Mouse (Mus musculus) bone marrow, adult 2 months (tissue): ENCODE data around the gene Fam71f1. TPM values are rescaled to one million over a fixed set of nuclear protein-coding genes. Genes with fewer than 3 reads are reported as not detected.

Experiments used
- H3K27ac ChIP-seq: fragments of 200-500 bp; 2 replicates; pipeline ENCODE4 v1.5.1; 2012; ENCODE audit warnings: low read depth, mild to moderate bottlenecking, control low read depth, inconsistent platforms, low read length; ENCODE audit not compliant: control insufficient read depth, poor library complexity, insufficient read depth
- H3K4me1 ChIP-seq: fragments of 200-500 bp; 2 replicates; pipeline ENCODE4 v1.6.1; 2011; ENCODE audit warnings: low read length; ENCODE audit not compliant: control insufficient read depth, insufficient read depth
- H3K4me3 ChIP-seq: fragments of 200-500 bp; replicated peaks from 2 replicates; pipeline ENCODE3; 2011; ENCODE audit warnings: mild to moderate bottlenecking, low read depth, low read length, control low read depth; ENCODE audit not compliant: control insufficient read depth
- CTCF ChIP-seq: fragments of 200-500 bp; IDR thresholded peaks from 2 replicates; pipeline ENCODE4 v1.5.1; 2011; ENCODE audit warnings: low read length, control low read depth; ENCODE audit not compliant: control insufficient read depth, insufficient read depth
- POLR2A ChIP-seq: fragments of 200-500 bp; IDR thresholded peaks from 2 replicates; pipeline ENCODE4 v1.6.1; 2011; ENCODE audit warnings: low read depth, mild to moderate bottlenecking, control low read depth, low read length, borderline replicate concordance; ENCODE audit not compliant: control insufficient read depth
- WGBS: fragments of 180-500 bp; shearing (Covaris S2); methylation state at CpG from one replicate; pipeline ENCODE4 v1.1.7; 2018; 5-methylcytosine and 5-hydroxymethylcytosine counted together
- polyA plus RNA-seq: library from polyadenylated mRNA; stranded (reverse); fragments of >200 nt; gene quantifications from 2 replicates; pipeline ENCODE4 v1.2.4, GENCODE M21; 2011; ENCODE audit warnings: low replicate concordance; ENCODE audit not compliant: missing spikeins, insufficient read depth, insufficient read length

The Fam71f1 gene
- polyA plus RNA-seq, 1 experiment = not detected

DNA sequence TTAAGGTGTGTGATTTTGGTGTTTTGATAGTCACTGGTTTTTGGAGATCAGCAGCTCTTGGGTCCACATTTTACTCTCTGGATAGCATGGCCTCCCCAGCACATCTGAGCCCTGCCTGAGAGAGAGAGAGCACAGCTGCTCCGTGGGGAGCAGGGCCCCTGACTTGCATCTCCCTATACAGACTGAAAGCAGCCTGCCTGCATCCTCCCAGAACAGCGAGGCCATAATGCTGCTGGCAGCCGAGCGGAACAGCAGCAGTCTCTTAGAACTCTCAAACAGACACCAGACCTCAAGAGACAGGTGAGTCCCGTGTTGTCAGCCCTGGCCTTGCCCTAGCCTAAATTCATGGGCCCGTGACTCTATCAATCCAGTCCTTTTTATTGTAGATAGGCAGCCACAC lies 31.5 kb upstream of the Fam71f1 start:
- TF ChIP-seq CTCF (no peak), POLR2A (no peak)
- no peak overlapping the region for H3K27ac ChIP-seq
- H3K4me3 ChIP-seq = no peak overlapping the region
- H3K4me1 ChIP-seq = no peaks in the 10 kb centered on the region
- 69% methylated on average over 6 of the region's 6 CpGs for WGBS

DNA sequence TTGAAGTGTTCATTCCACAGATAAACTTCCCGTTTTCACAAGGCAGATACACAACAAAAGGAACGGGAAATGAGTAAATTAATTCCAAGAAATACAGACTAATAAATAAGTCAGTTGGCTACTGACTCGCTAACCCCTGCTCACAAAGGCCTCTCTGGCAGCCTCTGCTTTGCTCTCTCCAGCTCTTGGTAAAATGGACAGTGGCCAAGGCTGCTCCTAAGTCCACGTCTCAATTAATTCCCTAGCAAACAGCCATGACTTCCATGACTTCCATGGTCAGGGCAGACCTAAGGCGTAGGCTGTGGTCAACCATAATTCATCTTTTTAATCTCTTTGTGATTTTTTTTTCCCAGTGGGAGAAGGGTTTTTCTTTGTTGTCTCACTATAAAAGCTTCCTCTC lies 31.0 kb upstream of the Fam71f1 start:
- no peak overlapping the region for H3K4me3 ChIP-seq
- TF ChIP-seq POLR2A (no peak), CTCF (no peak)
- H3K4me1 ChIP-seq = no peaks in the 10 kb centered on the region
- 65% methylated on average over 5 of the region's 5 CpGs for WGBS
- no peak overlapping the region for H3K27ac ChIP-seq

DNA sequence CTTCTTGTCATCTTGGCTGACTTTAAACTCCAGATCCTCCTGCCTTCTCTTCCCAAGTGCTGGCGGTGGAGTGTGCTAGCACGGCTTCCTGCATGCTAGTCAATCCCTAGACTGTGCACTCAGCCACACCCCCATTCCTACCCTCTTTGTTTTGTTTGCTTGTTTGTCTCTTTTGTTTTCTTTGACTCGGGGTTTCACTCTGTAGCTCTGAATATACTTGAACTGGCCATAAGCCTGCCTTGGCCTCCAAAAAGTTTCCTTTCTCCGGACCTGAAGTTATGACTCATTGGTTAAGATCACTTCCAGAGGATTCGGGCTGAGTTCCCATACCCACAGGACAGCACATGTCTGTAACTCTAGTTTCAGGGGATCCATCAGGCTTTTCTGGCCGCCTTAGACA lies 30.3 kb upstream of the Fam71f1 start:
- Histone ChIP-seq H3K4me3 (no peak overlapping the region), H3K4me1 (no peaks in the 10 kb centered on the region), H3K27ac (no peak overlapping the region)
- 73% methylated on average over 6 of the region's 6 CpGs for WGBS
- no peak for TF ChIP-seq CTCF
- TF ChIP-seq POLR2A = no peak

DNA sequence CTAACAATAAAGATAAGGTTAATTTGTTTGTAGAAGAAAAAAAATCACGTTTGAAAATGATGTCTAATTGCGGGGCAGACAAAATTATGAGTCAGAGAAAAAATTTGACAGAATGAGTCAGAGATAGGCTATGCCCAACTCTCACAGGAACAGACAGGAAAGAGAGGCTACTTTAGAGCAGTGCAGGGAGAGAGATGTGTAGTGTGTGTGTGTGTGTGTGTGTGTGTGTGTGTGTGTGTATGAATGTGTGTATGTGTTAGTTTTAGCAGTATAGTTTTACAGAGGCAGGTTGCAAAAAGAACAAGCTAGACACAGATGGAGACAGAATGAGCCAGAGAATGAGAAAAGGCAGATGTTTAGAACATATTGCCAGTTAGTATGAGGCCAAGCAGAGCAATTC lies 19.8 kb upstream of the Fam71f1 start:
- Histone ChIP-seq H3K4me3 (no peak overlapping the region), H3K27ac (no peak overlapping the region), H3K4me1 (no peaks in the 10 kb centered on the region)
- no peak for TF ChIP-seq CTCF
- no peak for TF ChIP-seq POLR2A
- WGBS = 62% methylated on average over 2 of the region's 2 CpGs

DNA sequence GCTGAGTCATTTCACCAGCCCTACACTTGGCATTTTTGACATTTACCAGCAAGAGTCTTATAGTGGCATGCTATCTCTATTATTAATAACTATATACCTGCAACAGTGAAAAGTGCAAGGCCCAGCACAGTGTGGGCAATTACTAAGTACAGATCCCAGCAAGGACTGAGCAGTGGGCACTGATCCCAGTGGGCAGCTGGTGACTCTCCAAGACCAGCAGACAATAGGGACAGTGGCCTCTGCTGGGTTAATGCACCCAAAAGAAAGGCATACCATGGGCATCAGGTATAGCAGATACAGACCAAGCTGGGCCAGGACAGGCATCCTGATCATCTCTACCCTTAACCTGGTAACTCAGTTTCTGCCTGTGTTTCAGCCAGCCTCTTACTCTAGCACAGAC lies 15.7 kb upstream of the Fam71f1 start:
- TF ChIP-seq POLR2A = no peak
- no peak overlapping the region for H3K27ac ChIP-seq
- H3K4me1 ChIP-seq = no peaks in the 10 kb centered on the region
- no peak overlapping the region for H3K4me3 ChIP-seq

DNA sequence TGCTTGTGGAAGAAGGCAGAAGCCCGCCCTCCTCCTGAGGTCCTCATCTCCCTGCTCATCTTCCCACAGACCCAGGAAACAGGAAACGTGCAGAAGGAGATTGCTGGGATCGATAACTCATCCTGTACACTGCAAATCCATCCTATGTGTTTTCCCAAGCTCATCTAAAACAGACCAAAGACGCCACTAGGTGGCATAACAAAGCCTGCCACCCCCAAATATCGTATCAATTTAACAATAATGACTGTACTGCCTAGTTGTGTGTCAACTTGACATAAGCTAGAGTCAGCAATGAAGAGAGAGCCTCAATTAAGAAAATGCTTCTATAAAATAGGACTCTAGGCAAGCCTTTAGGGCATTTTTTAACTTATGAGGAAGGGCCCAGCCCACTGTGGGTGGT lies 15.2 kb upstream of the Fam71f1 start:
- no peak for TF ChIP-seq POLR2A
- no peak for TF ChIP-seq CTCF
- Histone ChIP-seq H3K27ac (no peak overlapping the region), H3K4me1 (no peaks in the 10 kb centered on the region), H3K4me3 (no peak overlapping the region)
- WGBS = 49% methylated on average over 5 of the region's 5 CpGs

DNA sequence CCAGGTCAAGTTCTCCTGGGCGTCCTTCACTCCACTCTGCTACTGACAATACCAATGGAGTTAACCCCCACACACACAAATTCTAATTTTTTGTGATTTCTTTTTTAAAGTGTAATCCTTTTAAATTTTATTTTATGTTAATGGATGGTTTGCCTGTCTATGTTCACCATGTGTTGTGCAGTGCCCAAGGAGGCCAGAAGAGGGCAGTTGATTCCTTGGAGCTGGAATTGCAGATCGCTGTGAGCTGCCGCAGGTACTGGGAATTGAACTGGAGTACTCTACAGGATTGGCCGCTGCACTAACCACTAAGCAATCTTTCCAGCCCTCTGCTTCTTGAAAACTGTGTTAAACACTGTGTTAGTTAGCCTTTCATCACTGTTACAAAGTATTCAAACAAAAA lies 13.5 kb upstream of the Fam71f1 start:
- Histone ChIP-seq H3K4me1 (no peaks in the 10 kb centered on the region), H3K27ac (no peak overlapping the region), H3K4me3 (no peak overlapping the region)
- 88% methylated on average over 4 of the region's 4 CpGs for WGBS
- TF ChIP-seq POLR2A (no peak), CTCF (no peak)

DNA sequence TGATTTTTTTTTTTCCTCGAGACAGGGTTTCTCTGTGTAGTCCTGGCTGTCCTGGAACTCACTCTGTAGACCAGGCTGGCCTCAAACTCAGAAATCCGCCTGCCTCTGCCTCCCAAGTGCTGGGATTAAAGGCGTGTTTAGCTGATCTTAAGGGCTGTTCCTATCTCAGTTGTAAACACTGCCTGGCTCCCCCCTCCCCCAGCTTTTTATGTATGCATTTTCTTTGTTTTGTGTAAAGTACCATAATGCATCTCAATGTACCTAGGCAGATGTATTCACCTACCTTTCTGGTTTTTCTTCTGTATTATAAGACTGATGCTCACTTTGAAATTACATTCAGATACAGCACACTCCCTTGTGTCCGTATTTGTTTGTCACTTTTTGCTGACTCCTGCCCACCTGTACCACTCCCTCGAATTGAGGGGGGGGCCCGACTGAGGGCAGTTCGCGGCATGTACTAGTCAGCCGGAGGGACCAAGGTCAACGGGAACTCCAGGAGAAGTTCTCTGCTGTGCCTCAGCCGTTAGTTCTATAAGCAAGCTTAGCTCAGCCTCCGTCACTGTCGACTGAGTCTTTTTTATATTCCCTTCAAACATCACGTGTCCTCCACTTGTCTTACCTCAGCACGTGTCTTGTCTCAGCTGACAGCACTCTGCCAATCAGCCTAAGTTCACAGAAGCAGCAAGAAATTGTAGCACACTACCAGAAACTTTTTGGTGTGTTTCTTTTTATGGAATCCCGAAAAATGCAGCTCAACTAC lies 9.9 kb upstream of the Fam71f1 start:
- H3K4me1 ChIP-seq = no peaks in the 10 kb centered on the region
- TF ChIP-seq POLR2A (no peak), CTCF (no peak)
- WGBS = 86% methylated on average over 16 of the region's 16 CpGs
- no peak overlapping the region for H3K4me3 ChIP-seq
- no peak overlapping the region for H3K27ac ChIP-seq

DNA sequence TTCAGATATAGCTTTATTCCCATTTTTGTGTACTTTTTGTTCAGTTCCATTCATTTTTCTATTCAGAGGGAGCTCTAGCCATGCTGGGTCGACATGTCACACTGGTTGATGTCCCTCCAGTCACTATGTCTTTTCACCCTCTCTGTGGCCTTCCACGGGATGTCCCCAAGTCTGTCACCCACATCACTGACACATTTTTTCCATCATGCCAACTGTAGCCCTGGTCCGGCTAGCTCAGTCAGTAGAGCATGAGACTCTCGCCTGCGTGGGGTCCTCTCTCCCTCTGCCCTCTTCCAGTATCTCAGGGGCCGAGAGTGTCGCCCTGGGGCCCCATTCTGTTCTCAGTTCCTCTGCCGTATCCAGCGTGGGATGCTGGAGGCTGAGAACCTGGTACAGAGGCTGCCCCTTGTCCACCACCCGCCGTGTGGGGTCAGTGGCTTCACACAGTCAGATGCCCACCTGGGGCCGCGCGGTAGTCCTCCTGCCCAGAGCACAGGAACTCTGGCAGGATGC lies 5.2 kb upstream of the Fam71f1 start:
- Histone ChIP-seq H3K27ac (no peak overlapping the region), H3K4me1 (no peaks in the 10 kb centered on the region), H3K4me3 (no peak overlapping the region)
- 82% methylated on average over 14 of the region's 14 CpGs for WGBS
- TF ChIP-seq CTCF (no peak), POLR2A (no peak)
